Mouse (Mus musculus): ENCODE measurements around the gene Pex6. TPM values are rescaled to one million over a fixed set of nuclear protein-coding genes. Genes with fewer than 3 reads are reported as not detected.

The Pex6 gene
- total RNA-seq, 2 experiments from 2014 or later: 54.6 to 55.5 TPM

DNA sequence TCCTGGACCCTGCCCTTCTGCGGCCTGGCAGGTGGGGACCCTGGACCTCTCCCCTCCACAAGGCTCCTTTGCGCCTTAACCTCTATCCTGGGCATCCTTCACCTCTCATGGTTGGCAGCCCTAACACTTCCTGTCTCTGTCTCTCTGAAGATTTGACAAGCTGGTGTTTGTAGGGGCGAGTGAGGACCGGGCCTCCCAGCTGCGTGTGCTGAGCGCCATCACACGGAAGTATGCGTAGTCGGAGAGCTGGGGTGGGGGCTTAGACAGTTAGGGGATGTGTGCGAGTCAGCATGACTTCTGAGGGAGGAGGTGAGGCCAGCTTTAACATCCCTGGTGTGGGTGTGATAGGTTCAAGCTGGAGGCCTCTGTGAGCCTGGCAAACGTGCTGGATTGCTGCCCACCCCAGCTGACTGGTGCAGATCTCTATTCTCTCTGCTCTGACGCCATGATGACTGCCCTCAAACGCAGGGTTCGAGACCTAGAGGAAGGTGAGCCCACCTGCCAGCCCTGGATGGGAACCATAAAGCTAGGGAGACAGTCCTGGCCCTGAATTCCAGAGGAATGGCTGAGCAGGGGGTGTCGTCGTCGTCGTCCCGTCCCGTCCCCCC is 13.3 kb downstream of the Pex6 start:
- no peak for TF ChIP-seq CTCF (IDR thresholded peaks at IDR 0.05)
- Histone ChIP-seq H3K4me3 (no peak overlapping the region), H3K27ac (no peak overlapping the region)
- intact Hi-C loops (cut with DNase I): no loop called here
- DNase-seq (ENCODE audit: extremely low spot score in 1 of 2, low spot score in 2 of 2): no peak

DNA sequence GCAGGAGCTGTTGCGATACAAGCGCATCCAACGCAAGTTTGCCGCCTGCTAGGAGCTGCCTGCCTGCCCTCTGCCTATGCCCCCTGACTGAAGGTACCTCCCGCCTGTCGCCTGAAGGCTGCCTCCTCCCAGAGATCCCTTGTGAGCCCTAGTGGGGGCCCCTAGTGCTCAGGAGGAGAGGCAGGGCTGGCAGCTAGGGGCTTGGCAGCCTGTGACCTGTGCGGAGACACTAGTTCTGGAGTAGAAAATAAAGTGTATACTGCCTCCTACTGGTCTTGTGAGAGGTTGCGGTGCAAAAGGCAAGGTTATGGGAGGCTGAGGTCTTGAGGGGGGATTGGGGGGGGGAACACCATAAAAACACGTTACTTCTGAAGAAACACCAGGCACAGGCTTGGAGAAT is 14.0 kb downstream of the Pex6 start:
- intact Hi-C loops (cut with DNase I): no loop called here
- Histone ChIP-seq H3K4me3 (no peak overlapping the region), H3K27ac (no peak overlapping the region)
- DNase-seq (ENCODE audit: extremely low spot score in 1 of 2, low spot score in 2 of 2): no peak
- TF ChIP-seq CTCF (IDR thresholded peaks at IDR 0.05): peak; percentile 50

DNA sequence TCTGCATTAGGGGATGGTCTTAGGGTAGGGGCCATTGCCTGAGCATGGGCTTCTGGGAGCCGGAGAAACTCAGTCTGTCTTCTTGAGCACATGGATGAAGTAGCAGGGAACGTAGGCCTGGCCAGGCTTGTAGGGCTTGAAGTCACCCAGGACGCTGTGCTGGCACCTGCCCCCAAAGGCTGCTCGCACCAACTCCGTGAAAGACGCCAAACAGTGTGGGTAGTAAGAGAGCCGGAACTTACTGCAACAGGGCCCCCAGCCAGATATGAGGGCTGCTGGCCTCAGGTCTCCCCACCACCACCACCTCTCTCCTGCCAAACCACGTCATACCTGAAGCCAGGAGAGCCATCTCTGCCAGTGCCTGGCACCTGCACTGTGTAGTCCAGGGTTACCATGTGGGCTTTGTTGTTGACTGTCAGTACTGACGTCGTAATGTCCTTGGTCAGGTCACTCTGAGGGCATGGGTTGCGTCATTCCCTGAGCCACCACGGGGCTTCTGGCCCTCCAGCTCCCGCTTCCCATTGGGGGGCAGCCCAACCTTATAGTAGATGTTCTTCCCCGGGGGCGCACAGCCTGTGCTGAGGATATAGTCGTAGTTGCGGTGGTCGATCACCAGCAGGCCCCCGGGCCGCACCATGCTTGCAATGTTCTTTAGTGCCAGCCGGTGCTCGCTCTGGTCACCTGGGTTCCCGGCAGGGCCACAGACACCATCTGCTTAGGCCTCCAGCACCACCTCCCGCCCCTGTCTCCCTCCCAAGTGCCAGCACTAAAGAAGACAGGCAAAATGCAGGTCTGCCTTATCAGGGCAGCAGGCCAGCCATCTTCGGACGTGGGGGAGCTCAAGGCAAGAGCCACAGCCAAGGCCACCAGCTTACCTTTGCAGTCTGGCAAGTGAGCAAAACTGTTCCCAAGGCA is 14.7 kb downstream of the Pex6 start:
- no peak for TF ChIP-seq CTCF (IDR thresholded peaks at IDR 0.05)
- Histone ChIP-seq H3K4me3 (no peak overlapping the region), H3K27ac (no peak overlapping the region)
- no peak for DNase-seq (ENCODE audit: extremely low spot score in 1 of 2, low spot score in 2 of 2)
- intact Hi-C loops (cut with DNase I): no loop called here

DNA sequence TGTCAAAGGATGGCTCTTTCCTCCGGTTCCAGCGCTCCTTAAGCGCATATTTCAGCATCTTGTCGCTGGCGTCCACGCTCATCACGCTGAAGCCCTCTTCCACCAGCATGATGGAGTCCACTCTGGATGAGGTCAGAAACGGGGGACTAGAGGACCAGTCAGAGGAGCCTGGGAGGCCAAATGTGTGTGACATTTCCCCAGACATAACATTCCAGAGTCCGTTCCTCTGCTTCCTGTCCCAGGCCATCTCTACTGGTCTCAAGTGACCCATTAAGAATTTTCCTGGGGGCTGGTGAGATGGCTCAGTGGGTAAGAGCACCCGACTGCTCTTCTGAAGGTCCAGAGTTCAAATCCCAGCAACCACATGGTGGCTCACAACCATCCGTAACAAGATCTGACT is 16.0 kb downstream of the Pex6 start:
- intact Hi-C loops (cut with DNase I): no loop called here
- DNase-seq (ENCODE audit: extremely low spot score in 1 of 2, low spot score in 2 of 2): no peak

DNA sequence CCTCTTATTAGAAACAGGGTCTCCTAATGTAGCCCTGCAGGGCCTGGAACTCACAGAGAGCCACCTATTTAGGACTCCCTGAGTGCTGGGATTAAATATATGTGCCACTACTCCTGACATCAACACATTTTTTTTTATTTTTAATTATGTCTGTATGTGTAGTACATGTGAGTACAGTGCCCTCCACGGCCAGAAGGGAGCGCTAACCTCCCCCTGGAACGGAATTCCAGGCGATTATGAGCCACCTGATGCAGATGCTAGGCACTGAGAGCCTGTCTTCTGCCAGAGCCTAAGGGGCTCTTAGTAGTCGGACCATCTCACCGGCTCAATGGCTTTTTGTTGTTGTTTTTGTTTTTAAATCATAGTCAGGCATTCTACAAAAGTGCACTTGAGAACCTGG is 16.8 kb downstream of the Pex6 start:
- intact Hi-C loops (cut with DNase I): no loop called here
- peak; percentile 36 for TF ChIP-seq CTCF (IDR thresholded peaks at IDR 0.05)
- Histone ChIP-seq H3K27ac (no peak overlapping the region), H3K4me3 (no peak overlapping the region)
- DNase-seq (ENCODE audit: extremely low spot score in 1 of 2, low spot score in 2 of 2): no peak

More for the DNA sequence above, 16.0 kb downstream of the Pex6 start:
- TF ChIP-seq CTCF (IDR thresholded peaks at IDR 0.05): no peak
- Histone ChIP-seq H3K27ac (no peak overlapping the region), H3K4me3 (no peak overlapping the region)

DNA sequence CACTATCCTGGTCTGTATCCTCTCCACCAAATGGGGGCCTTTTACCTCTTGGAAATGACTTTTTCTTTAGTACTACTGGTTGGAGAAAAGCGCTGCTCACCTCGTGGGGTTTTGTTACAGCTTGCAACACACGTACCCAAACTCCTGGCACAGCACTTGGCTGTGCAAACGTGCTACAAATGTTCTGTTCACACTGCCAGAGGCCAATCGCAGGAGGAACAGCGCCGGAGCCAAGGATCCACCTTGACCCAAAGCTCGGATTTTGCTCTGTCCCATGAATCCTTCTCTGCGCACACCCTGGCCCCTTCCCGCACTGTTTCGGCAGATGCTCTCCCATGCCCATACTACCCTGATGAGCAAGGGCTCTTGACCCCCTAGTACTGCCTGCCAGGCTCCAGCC is 17.2 kb downstream of the Pex6 start:
- intact Hi-C loops (cut with DNase I): no loop called here
- Histone ChIP-seq H3K4me3 (no peak overlapping the region), H3K27ac (no peak overlapping the region)
- no peak for DNase-seq (ENCODE audit: extremely low spot score in 1 of 2, low spot score in 2 of 2)
- no peak for TF ChIP-seq CTCF (IDR thresholded peaks at IDR 0.05)

DNA sequence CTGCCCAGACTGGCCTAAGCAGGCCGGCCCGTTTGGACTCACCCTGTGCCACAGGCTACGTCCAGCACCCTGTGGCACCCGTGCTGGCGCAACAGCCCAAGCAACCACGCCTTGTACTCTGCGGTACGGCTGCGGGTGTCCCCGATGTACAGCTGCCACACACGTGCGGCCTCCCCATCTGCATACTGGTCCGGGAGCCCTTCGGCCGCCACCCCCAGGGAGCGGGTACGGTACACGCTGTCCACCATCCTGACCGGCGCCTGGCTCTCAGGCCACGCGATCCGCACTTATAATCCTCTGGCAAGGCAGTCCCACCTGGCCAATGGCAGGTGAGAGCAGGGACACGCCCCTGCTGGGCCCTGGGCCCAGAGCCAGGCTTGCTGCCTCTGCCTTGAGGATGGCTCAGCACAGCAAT is 17.6 kb downstream of the Pex6 start, which contains the start of gene Gnmt:
Gene Gnmt, minus strand, starts transcription at position 265 of the 415 bp plus-strand sequence.
- Histone ChIP-seq H3K27ac (no peak within 1 kb of the TSS), H3K4me3 (no peak within 1 kb of the TSS)
- intact Hi-C loops (cut with DNase I): no loop called here
- no peak for TF ChIP-seq CTCF (IDR thresholded peaks at IDR 0.05)
- no peak for DNase-seq (ENCODE audit: extremely low spot score in 1 of 2, low spot score in 2 of 2)

DNA sequence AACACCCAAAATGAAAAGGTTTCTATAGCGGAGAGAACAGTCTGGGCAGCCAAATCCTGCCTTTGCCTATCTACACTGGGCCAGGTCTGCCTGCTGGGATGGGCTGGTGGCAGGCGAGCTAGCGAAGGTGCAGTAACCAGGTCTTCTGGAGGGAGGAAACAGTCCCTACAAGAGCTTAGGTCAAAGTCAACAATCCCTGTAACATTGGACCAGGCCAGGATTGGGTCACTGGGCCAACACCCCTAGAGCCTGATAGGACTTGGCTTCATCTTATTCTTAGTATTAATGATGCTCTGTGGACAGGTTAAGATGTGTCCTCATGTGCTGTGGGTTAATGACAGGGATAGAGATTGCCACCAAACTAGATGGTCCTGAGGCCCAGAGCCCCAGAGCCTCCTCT is 22.8 kb downstream of the Pex6 start:
- no peak for TF ChIP-seq CTCF (IDR thresholded peaks at IDR 0.05)
- no peak for DNase-seq (ENCODE audit: extremely low spot score in 1 of 2, low spot score in 2 of 2)
- Histone ChIP-seq H3K27ac (no peak overlapping the region), H3K4me3 (no peak overlapping the region)
- intact Hi-C loops (cut with DNase I): no loop called here

DNA sequence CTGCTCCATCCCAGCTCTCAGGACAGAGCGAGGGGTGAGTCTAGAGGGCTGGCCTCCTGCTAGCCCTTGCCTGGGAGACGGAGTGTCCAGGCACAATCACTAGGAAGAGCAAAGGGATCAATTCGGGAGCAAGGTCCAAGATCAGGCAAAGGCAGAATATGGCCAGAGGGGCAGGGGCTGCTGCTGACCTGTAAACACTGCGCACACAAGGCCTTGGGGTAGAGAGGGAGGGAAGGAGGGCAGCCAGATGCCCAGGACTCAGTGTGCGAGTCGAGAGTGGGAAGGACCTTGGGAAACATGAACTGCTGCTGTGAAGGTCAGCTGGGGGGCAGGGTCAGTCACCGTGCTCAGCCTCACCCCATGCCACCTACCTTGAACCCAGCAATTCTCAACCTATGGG is 24.0 kb downstream of the Pex6 start:
- intact Hi-C loops (cut with DNase I): no loop called here
- TF ChIP-seq CTCF (IDR thresholded peaks at IDR 0.05): no peak
- DNase-seq (ENCODE audit: extremely low spot score in 1 of 2, low spot score in 2 of 2): no peak
- H3K27ac ChIP-seq: no peak overlapping the region
- no peak overlapping the region for H3K4me3 ChIP-seq

DNA sequence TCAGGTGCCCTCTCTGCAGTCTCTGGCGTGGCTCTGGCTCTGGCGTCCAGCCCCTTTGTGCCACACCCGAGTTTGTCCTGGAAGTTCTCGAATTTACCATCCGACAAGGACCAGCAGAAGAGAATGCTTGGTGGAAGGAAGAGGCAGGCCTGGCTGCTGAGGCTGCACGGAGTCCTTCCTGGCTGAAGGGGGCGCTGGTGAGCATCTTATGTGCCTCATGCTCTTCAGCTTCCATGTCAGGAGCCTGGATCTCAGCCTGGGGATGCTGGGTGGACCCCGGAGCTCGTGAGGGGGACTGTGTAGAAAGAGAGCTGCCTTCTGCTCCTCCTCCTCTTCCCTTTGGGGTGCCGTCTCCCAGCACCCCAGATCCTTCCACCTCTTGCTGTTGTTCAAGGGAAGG is 24.9 kb downstream of the Pex6 start:
- DNase-seq (ENCODE audit: extremely low spot score in 1 of 2, low spot score in 2 of 2): no peak
- H3K27ac ChIP-seq: no peak overlapping the region
- peak; percentile 54 for TF ChIP-seq CTCF (IDR thresholded peaks at IDR 0.05)
- intact Hi-C loops (cut with DNase I): no loop called here
- no peak overlapping the region for H3K4me3 ChIP-seq

DNA sequence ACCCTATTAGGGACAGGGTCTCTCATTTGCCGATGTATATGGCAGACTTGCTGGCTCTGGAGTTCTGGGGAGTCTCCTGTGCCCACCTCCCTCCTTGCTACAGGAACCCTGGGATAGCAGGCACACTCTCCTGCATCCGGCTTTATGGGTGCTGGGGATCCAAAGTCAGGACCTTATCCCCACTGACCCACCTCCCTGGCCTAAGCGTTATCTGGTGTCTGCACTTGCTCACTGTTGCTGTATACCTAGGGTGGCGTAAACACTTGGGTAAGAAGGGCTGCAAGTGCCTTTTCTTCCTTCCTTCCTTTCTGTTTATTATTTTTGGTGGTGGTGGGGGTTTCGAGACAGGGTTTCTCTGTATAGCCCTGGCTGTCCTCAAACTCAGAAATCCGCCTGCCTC is 30.0 kb downstream of the Pex6 start:
- Histone ChIP-seq H3K4me3 (no peak overlapping the region), H3K27ac (no peak overlapping the region)
- no peak for DNase-seq (ENCODE audit: extremely low spot score in 1 of 2, low spot score in 2 of 2)
- no peak for TF ChIP-seq CTCF (IDR thresholded peaks at IDR 0.05)
- intact Hi-C loops (cut with DNase I): no loop called here

DNA sequence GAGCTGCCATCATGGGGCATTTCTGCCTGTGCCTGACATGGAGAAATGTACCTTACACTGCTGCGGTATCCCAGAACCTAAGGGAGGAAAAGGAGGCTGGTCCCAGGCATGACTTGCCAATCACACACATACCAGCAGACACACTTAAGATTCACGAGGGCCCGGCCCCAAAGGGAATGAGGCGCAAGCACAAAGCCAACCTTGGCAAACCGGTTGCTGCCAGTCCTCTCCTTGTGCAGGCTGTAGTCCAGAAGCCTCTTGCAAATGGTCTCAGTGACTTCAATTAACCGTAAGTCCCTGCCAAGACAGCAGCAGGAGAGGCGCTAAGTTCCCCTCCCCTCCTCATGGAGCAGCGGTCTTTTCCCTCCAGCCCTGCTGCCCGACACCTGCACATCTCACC is 31.7 kb downstream of the Pex6 start:
- Histone ChIP-seq H3K27ac (no peak overlapping the region), H3K4me3 (no peak overlapping the region)
- no peak for DNase-seq (ENCODE audit: extremely low spot score in 1 of 2, low spot score in 2 of 2)
- intact Hi-C loops (cut with DNase I): no loop called here
- TF ChIP-seq CTCF (IDR thresholded peaks at IDR 0.05): no peak
